Mouse (Mus musculus) neural tube, embryonic 15.5 days (tissue): ENCODE results near the gene Nhp2. TPM values are rescaled to one million over a fixed set of nuclear protein-coding genes. Genes with fewer than 3 reads are reported as not detected.
A peak's percentile ranks its signal among the peaks of the same experiment; 100 is the strongest.

Experiments used
- ATAC-seq: fragments of 200-750 bp; cut with Nextera tagmentation; 2 replicates; pipeline ENCODE4 v1.8.0; 2017; ENCODE audit warnings: mild to moderate bottlenecking, moderate TSS enrichment, moderate library complexity; ENCODE audit not compliant: low FRiP score
- H3K27ac ChIP-seq: fragments of 300-500 bp; sonication (generic); replicated peaks from 2 replicates; pipeline ENCODE4 v1.5.1; 2015; ENCODE audit warnings: mild to moderate bottlenecking, inconsistent platforms
- H3K27me3 ChIP-seq: fragments of 300-500 bp; sonication (generic); replicated peaks from 2 replicates; pipeline ENCODE4 v1.6.1; 2015; ENCODE audit warnings: inconsistent platforms
- H3K36me3 ChIP-seq: fragments of 300-500 bp; sonication (generic); 2 replicates; pipeline ENCODE4 v1.6.1; 2015; ENCODE audit warnings: inconsistent platforms
- H3K4me1 ChIP-seq: fragments of 300-500 bp; sonication (generic); 2 replicates; pipeline ENCODE4 v1.6.1; 2015; ENCODE audit warnings: inconsistent platforms
- H3K4me2 ChIP-seq: fragments of 300-500 bp; sonication (generic); 2 replicates; pipeline ENCODE4 v1.6.1; 2015; ENCODE audit warnings: inconsistent platforms, mild to moderate bottlenecking, moderate library complexity
- H3K4me3 ChIP-seq: fragments of 300-500 bp; sonication (generic); replicated peaks from 2 replicates; pipeline ENCODE4 v1.5.1; 2015; ENCODE audit warnings: mild to moderate bottlenecking, inconsistent platforms
- H3K9ac ChIP-seq: fragments of 300-500 bp; sonication (generic); replicated peaks from 2 replicates; pipeline ENCODE4 v1.6.1; 2015; ENCODE audit warnings: mild to moderate bottlenecking, inconsistent platforms
- H3K9me3 ChIP-seq: fragments of 300-500 bp; sonication (generic); replicated peaks from 2 replicates; pipeline ENCODE4 v1.6.1; 2016; ENCODE audit warnings: inconsistent platforms
- WGBS: fragments of 180-500 bp; shearing (Covaris S2); methylation state at CpG from one replicate; pipeline ENCODE4 v1.1.7; 2015; ENCODE audit warnings: mixed read lengths; 5-methylcytosine and 5-hydroxymethylcytosine counted together
- polyA plus RNA-seq: library from polyadenylated mRNA; unstranded; fragments of >200 nt; fragmentation: Nextera tagmentation; extraction: Ambion mirVana; gene quantifications from 2 replicates; pipeline ENCODE4 v1.2.1, GENCODE M21; 2015

The Nhp2 gene
- 96.3 and 117 TPM in 2 replicates for polyA plus RNA-seq

DNA sequence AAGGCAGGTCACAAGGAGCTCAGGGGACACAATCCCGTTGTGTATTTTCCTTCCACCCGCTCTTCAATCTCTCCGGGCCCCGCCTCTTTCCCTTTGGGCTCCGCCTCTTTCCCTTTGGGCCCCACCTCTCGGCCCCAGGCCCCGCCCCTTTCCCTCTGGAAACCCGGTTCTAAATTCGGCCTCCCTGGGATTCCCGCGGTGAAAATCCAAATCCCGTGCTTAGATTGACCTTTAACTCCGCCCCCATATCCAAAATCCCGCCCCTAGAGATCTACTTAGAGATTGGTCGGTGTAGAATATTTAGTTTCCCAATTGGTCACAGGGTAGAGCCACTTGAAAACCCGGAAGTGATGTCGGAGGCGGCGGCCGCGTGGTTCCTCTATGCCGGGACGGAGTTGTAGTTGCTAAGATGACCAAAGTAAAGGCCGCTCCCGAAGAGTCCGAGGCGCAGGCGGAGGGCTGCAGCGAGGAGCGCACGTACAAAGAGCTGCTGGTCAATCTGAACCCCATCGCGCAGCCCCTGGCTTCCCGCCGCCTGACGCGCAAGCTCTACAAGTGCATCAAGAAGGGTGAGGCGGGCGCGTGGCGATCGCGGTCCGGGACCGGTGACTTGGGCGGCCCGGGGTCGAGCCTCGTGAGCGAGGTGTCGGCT, at the start of gene Nhp2:
TSS of gene Nhp2 (plus strand) at position 327 of the 652 bp plus-strand sequence.
- peak within 1 kb of the TSS; percentile 78 for H3K4me3 ChIP-seq
- H3K27ac ChIP-seq = peak within 1 kb of the TSS; percentile 38
- no peaks in the 10 kb centered on the region for H3K27me3 ChIP-seq
- peaks cover 33% of the 10 kb centered on the region for H3K36me3 ChIP-seq
- H3K9me3 ChIP-seq = no peaks in the 10 kb centered on the region
- peaks cover 35% of the 10 kb centered on the region for H3K4me1 ChIP-seq
- peak within 1 kb of the TSS; percentile 60 for H3K9ac ChIP-seq
- ATAC-seq = peak; percentile 94
- under 1% methylated on average over 51 of the region's 51 CpGs for WGBS
- H3K4me2 ChIP-seq = peak within 1 kb of the TSS; percentile 75

GRCm38 (mm10) chr11:51576454-51576853, 43.1 kb upstream of the Nhp2 start:
- Histone ChIP-seq H3K27ac (no peak overlapping the region), H3K9ac (no peak overlapping the region), H3K27me3 (no peaks in the 10 kb centered on the region), H3K9me3 (no peaks in the 10 kb centered on the region), H3K36me3 (no peaks in the 10 kb centered on the region), H3K4me3 (no peak overlapping the region), H3K4me2 (no peak overlapping the region), H3K4me1 (no peaks in the 10 kb centered on the region)
- ATAC-seq = no peak
- 57% methylated on average over 4 of the region's 4 CpGs for WGBS

GRCm38 (mm10) chr11:51577587-51577986, 41.9 kb upstream of the Nhp2 start:
- no peak for ATAC-seq
- no peak overlapping the region for H3K4me3 ChIP-seq
- 88% methylated on average over 7 of the region's 7 CpGs for WGBS
- no peak overlapping the region for H3K27ac ChIP-seq
- H3K4me2 ChIP-seq = no peak overlapping the region
- no peaks in the 10 kb centered on the region for H3K4me1 ChIP-seq
- H3K9me3 ChIP-seq = no peaks in the 10 kb centered on the region
- H3K27me3 ChIP-seq = no peaks in the 10 kb centered on the region
- H3K9ac ChIP-seq = no peak overlapping the region
- H3K36me3 ChIP-seq = no peaks in the 10 kb centered on the region

GRCm38 (mm10) chr11:51579024-51579423, 40.5 kb upstream of the Nhp2 start:
- Histone ChIP-seq H3K27ac (no peak overlapping the region), H3K9ac (no peak overlapping the region), H3K9me3 (no peaks in the 10 kb centered on the region), H3K36me3 (no peaks in the 10 kb centered on the region), H3K27me3 (no peaks in the 10 kb centered on the region), H3K4me2 (no peak overlapping the region), H3K4me1 (peaks cover 3% of the 10 kb centered on the region), H3K4me3 (no peak overlapping the region)
- WGBS = 69% methylated on average over 4 of the region's 4 CpGs
- no peak for ATAC-seq

GRCm38 (mm10) chr11:51582713-51583112, 36.8 kb upstream of the Nhp2 start:
- Histone ChIP-seq H3K27me3 (no peaks in the 10 kb centered on the region), H3K27ac (no peak overlapping the region), H3K4me1 (peaks cover 20% of the 10 kb centered on the region), H3K9me3 (no peaks in the 10 kb centered on the region), H3K4me3 (no peak overlapping the region), H3K4me2 (no peak overlapping the region), H3K36me3 (peaks cover 11% of the 10 kb centered on the region), H3K9ac (no peak overlapping the region)
- ATAC-seq = no peak
- 25% methylated on average over 8 of the region's 8 CpGs for WGBS

GRCm38 (mm10) chr11:51584057-51584430, 35.5 kb upstream of the Nhp2 start:
- Histone ChIP-seq H3K4me1 (peaks cover 20% of the 10 kb centered on the region), H3K36me3 (peaks cover 24% of the 10 kb centered on the region), H3K4me2 (peak overlapping the region; percentile 84), H3K9ac (peak overlapping the region; percentile 77), H3K27me3 (no peaks in the 10 kb centered on the region), H3K4me3 (peak overlapping the region; percentile 60), H3K9me3 (no peaks in the 10 kb centered on the region), H3K27ac (peak overlapping the region; percentile 88)
- WGBS = 14% methylated on average over 9 of the region's 9 CpGs
- ATAC-seq = peak; percentile 43

DNA sequence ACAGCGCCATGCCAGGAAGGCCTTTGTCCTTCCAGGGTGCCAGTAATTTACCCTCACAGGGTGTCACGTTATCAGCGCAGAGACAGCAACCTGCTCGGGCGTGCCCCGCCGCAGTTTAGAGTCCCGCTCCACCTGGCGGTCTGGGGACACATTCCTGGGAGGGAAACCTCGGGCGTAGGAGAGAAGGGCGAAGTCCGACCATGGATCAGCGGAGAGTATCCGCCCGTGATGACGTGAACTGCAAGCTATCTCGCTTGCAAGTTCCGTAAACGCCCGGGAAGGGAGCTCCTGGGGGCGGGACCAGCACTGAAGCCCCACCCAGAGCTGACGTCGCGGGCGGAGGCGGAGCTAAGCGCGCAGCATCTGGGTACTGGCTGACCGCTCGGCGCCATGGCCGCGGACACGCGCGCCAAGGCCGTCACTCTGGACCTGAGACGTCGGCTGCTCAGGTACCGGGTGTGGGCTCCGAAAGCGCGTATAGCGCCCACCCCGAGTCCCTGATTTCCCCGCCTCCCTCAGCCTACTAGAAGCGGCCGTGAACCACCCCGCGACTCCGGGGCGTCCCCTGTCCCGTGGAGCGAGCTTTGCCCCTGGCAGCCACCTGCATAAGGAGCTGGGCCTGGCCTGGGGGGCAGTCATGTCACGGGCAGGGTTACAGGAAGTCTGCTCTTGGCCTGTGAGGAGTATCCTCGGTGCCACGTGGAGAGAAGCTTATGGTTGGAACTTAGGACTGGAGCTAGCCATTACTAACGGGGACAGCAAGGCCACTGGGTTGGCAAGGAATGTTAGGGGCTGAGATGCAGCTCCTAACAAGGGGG, 34.9 kb upstream of the Nhp2 start, which contains the start of gene Phykpl:
TSS of gene Phykpl (plus strand) at position 327 of the 818 bp plus-strand sequence.
- Histone ChIP-seq H3K4me1 (peaks cover 20% of the 10 kb centered on the region), H3K4me3 (peak within 1 kb of the TSS; percentile 60), H3K27ac (peak within 1 kb of the TSS; percentile 88), H3K9ac (peak within 1 kb of the TSS; percentile 77), H3K27me3 (no peaks in the 10 kb centered on the region), H3K36me3 (peaks cover 29% of the 10 kb centered on the region), H3K9me3 (no peaks in the 10 kb centered on the region), H3K4me2 (peak within 1 kb of the TSS; percentile 84)
- WGBS = under 1% methylated on average over 59 of the region's 59 CpGs
- ATAC-seq = peak; percentile 96

- peaks cover 20% of the 10 kb centered on the region for H3K4me1 ChIP-seq
Observed at GRCm38 (mm10) chr11:51585608-51586252, 33.8 kb upstream of the Nhp2 start.

DNA sequence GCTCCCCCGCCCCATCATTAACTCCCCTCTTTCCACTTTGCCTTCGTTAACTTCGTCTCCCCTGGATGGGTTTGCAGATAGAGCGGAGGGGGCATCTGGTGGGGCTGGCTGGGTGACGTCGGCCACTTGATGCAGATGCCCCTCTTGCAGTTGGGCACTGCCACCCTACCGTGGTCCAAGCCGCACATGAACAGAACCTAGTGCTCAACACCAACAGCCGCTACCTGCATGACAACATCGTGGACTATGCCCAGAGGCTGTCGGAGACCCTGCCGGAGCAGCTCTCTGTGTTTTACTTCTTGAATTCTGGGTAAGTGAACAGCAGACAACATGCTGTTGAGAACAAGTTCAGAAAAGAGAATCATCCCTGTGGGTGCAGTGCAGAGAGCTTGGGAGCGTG, 33.1 kb upstream of the Nhp2 start:
- Histone ChIP-seq H3K4me1 (peaks cover 20% of the 10 kb centered on the region), H3K27me3 (no peaks in the 10 kb centered on the region), H3K4me3 (no peak overlapping the region), H3K9me3 (no peaks in the 10 kb centered on the region), H3K27ac (0 out of 2 replicates have a peak overlapping the region, but pooled peaks have one; percentile 15), H3K36me3 (peaks cover 42% of the 10 kb centered on the region), H3K4me2 (no peak overlapping the region), H3K9ac (no peak overlapping the region)
- WGBS = 93% methylated on average over 13 of the region's 13 CpGs
- ATAC-seq = no peak

More at GRCm38 (mm10) chr11:51585608-51586252, 33.8 kb upstream of the Nhp2 start:
- Histone ChIP-seq H3K4me3 (peak overlapping the region; percentile 60), H3K9ac (peak overlapping the region; percentile 77; the same call in 1 of the 2 replicates), H3K36me3 (peaks cover 37% of the 10 kb centered on the region), H3K9me3 (no peaks in the 10 kb centered on the region), H3K27me3 (no peaks in the 10 kb centered on the region), H3K27ac (peak overlapping the region; percentile 88), H3K4me2 (peak overlapping the region; percentile 84)
- ATAC-seq = no peak; the same call in 1 of the 2 replicates
- WGBS = 64% methylated on average over 8 of the region's 8 CpGs

- WGBS = 92% methylated on average over 1 of the region's 1 CpGs
- no peak for ATAC-seq
- H3K36me3 ChIP-seq = peaks cover 48% of the 10 kb centered on the region
Observed at GRCm38 (mm10) chr11:51587059-51587458, 32.5 kb upstream of the Nhp2 start.

DNA sequence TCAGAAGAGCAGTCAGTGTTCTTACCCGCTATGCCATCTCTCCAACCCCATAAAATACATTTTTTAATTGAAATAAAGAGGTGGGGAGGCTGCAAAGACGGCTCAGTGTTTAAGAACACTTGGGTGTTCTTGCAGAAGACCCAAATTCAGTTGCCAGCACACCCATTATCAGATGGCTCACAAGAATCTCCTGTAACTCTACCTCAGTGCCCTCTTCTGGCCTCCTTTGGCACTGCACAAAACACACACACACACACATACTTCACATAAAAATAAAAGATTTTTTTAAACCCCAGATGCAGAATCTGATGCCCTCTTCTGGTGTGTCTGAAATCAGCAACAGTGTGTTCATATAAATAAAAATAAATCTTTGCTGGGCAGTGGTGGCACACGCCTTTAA, 30.7 kb upstream of the Nhp2 start:
- Histone ChIP-seq H3K4me3 (no peak overlapping the region), H3K9me3 (no peaks in the 10 kb centered on the region), H3K9ac (no peak overlapping the region), H3K4me2 (no peak overlapping the region), H3K36me3 (peaks cover 66% of the 10 kb centered on the region), H3K4me1 (peaks cover 19% of the 10 kb centered on the region), H3K27ac (no peak overlapping the region), H3K27me3 (no peaks in the 10 kb centered on the region)
- no peak for ATAC-seq
- 95% methylated on average over 3 of the region's 3 CpGs for WGBS

More at GRCm38 (mm10) chr11:51587059-51587458, 32.5 kb upstream of the Nhp2 start:
- no peak overlapping the region for H3K4me3 ChIP-seq
- peaks cover 20% of the 10 kb centered on the region for H3K4me1 ChIP-seq
- no peaks in the 10 kb centered on the region for H3K27me3 ChIP-seq
- no peaks in the 10 kb centered on the region for H3K9me3 ChIP-seq
- H3K27ac ChIP-seq = no peak overlapping the region
- no peak overlapping the region for H3K4me2 ChIP-seq
- H3K9ac ChIP-seq = no peak overlapping the region
